In the genomic region with DNA sequence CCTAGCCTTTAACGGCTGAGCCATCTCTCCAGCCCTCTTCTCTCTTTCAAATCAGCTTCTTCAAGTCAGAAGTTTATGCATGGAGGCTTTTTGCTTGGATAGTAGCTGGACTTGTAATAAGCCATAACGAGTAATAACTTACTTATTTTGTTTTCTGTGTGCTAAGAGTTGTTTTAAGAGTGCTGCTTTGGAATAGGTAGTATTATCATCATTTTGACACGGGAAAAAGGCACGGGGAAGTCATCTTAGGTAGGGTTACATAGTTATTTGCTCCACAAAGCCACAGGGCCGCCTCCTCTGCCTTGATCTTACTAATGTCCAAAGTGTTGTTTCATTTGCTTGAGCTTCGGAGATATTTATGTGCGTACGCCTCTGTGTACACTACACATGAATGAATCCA, we compare ENCODE assay signal across 8 mouse cellular contexts. TPM values are rescaled to one million over a fixed set of nuclear protein-coding genes. Genes with fewer than 3 reads are reported as not detected.
DNase-seq lines count a peak whose midpoint lies in the region; ATAC-seq and TF ChIP-seq lines count a peak whose summit lies in the region.

No protein-coding gene starts in this region.

- 38% methylated on average over 8 of the region's 8 CpGs for WGBS in heart, postnatal 0 days
- 26% methylated on average over 8 of the region's 8 CpGs for whole genome bisulfite sequencing in bone marrow, adult 2 months
- 58% methylated on average over 8 of the region's 8 CpGs for WGBS in hindbrain, embryonic 15.5 days
- WGBS in midbrain, embryonic 14.5 days: 56% methylated on average over 8 of the region's 8 CpGs

- TF ChIP-seq EP300 in heart, postnatal 0 days (IDR thresholded peaks at IDR 0.05; ENCODE audit: low read depth): no peak

- no peaks in the 10 kb centered on the region for H3K27me3 ChIP-seq in heart, postnatal 0 days (ENCODE audit: control insufficient read depth, insufficient read depth, low read length)
- peaks cover 2% of the 10 kb centered on the region; the same call in 1 of the 2 replicates for H3K27me3 ChIP-seq in hindbrain, embryonic 15.5 days
- no peaks in the 10 kb centered on the region for H3K27me3 ChIP-seq in midbrain, embryonic 14.5 days (ENCODE audit: control insufficient read depth, insufficient read depth, low read length)

- H3K9me3 ChIP-seq in heart, postnatal 0 days (replicated peaks; ENCODE audit: control insufficient read depth, low read length): no peaks in the 10 kb centered on the region
- H3K9me3 ChIP-seq in hindbrain, embryonic 15.5 days: no peaks in the 10 kb centered on the region
- no peaks in the 10 kb centered on the region for H3K9me3 ChIP-seq in midbrain, embryonic 14.5 days (ENCODE audit: control insufficient read depth, low read length)

- DNase-seq in heart, postnatal 0 days (ENCODE audit: low spot score): no peak
- DNase-seq in heart, adult 9 months (ENCODE audit: low spot score in 2 of 2): no peak
- DNase-seq in midbrain, embryonic 14.5 days: peak; percentile 1
- no peak for DNase-seq in right cerebral cortex, adult 18-20 months
- DNase-seq in ovary, postnatal 10 days (ENCODE audit: low spot score): no peak
- no peak for DNase-seq in frontal cortex, adult 2 months (ENCODE audit: extremely low spot score in 1 of 2, low spot score in 1 of 2)

- no peak overlapping the region for H3K27ac ChIP-seq in heart, postnatal 0 days (ENCODE audit: low read depth)
- H3K27ac ChIP-seq in bone marrow, adult 2 months (ENCODE audit: control insufficient read depth, insufficient read depth, low read depth, low read length, poor library complexity): no peak overlapping the region
- no peak overlapping the region for H3K27ac ChIP-seq in hindbrain, embryonic 15.5 days (replicated peaks)
- no peak overlapping the region for H3K27ac ChIP-seq in midbrain, embryonic 14.5 days (replicated peaks; ENCODE audit: low read depth, low read length)

- peak overlapping the region; percentile 100 for H3K4me3 ChIP-seq in heart, postnatal 0 days (ENCODE audit: low read depth, low read length)
- H3K4me3 ChIP-seq in bone marrow, adult 2 months (replicated peaks; ENCODE audit: control insufficient read depth, low read depth, low read length): peak overlapping the region; percentile 40
- peak overlapping the region; percentile 98 for H3K4me3 ChIP-seq in hindbrain, embryonic 15.5 days
- H3K4me3 ChIP-seq in midbrain, embryonic 14.5 days (replicated peaks; ENCODE audit: low read depth, low read length): peak overlapping the region; percentile 94

- peak overlapping the region; percentile 71 for H3K4me2 ChIP-seq in heart, postnatal 0 days (ENCODE audit: low read depth, low read length)
- peak overlapping the region; percentile 65 for H3K4me2 ChIP-seq in hindbrain, embryonic 15.5 days
- H3K4me2 ChIP-seq in midbrain, embryonic 14.5 days (ENCODE audit: low read length): peak overlapping the region; percentile 74

- ATAC-seq in heart, postnatal 0 days (ENCODE audit: insufficient read depth, low read depth): no peak
- ATAC-seq in hindbrain, embryonic 15.5 days (ENCODE audit: low FRiP score, low read depth): no peak
- no peak for ATAC-seq in midbrain, embryonic 14.5 days (ENCODE audit: low FRiP score, low TSS enrichment)

- H3K9ac ChIP-seq in heart, postnatal 0 days (replicated peaks; ENCODE audit: low read depth, low read length): peak overlapping the region; percentile 98
- H3K9ac ChIP-seq in hindbrain, embryonic 15.5 days: peak overlapping the region; percentile 96
- H3K9ac ChIP-seq in midbrain, embryonic 14.5 days (replicated peaks; ENCODE audit: low read length): peak overlapping the region; percentile 93

- H3K36me3 ChIP-seq in heart, postnatal 0 days (replicated peaks; ENCODE audit: control insufficient read depth, insufficient read depth, low read length): no peaks in the 10 kb centered on the region
- H3K36me3 ChIP-seq in hindbrain, embryonic 15.5 days: no peaks in the 10 kb centered on the region
- H3K36me3 ChIP-seq in midbrain, embryonic 14.5 days (ENCODE audit: control insufficient read depth, insufficient read depth, low read length): no peaks in the 10 kb centered on the region

- TF ChIP-seq CTCF in heart, postnatal 0 days (IDR thresholded peaks at IDR 0.05; ENCODE audit: low read depth): no peak
- no peak for TF ChIP-seq CTCF in bone marrow, adult 2 months (IDR thresholded peaks at IDR 0.05; ENCODE audit: control insufficient read depth, insufficient read depth, low read length)

- no peak for TF ChIP-seq POLR2A in bone marrow, adult 2 months (IDR thresholded peaks at IDR 0.05; ENCODE audit: borderline replicate concordance, control insufficient read depth, low read depth, low read length)

- peaks cover 6% of the 10 kb centered on the region; the same call in 1 of the 2 replicates for H3K4me1 ChIP-seq in heart, postnatal 0 days (ENCODE audit: control insufficient read depth, insufficient read depth)
- no peaks in the 10 kb centered on the region for H3K4me1 ChIP-seq in bone marrow, adult 2 months (ENCODE audit: control insufficient read depth, insufficient read depth, low read length)
- peaks cover 20% of the 10 kb centered on the region for H3K4me1 ChIP-seq in hindbrain, embryonic 15.5 days (replicated peaks)
- H3K4me1 ChIP-seq in midbrain, embryonic 14.5 days (ENCODE audit: control insufficient read depth, insufficient read depth, low read length): peaks cover 15% of the 10 kb centered on the region

RNA-seq across cellular contexts. Expression of a gene that starts 1.1 kb away (rescaled TPM):
- total RNA-seq in heart, postnatal 0 days (2014; rRNA removed; ENCODE audit: low replicate concordance): 3.5 and 8.0 TPM in 2 replicates
- polyA plus RNA-seq in heart, postnatal 0 days (2015; fragmentation: Nextera tagmentation; extraction: Ambion mirVana): 12.6 and 13.3 TPM in 2 replicates
- polyA plus RNA-seq in bone marrow, adult 2 months (2011; ENCODE audit: insufficient read depth, insufficient read length, low replicate concordance, missing spikeins): 5.9 and 10.2 TPM in 2 replicates
- polyA plus RNA-seq in hindbrain, embryonic 15.5 days (2015; fragmentation: Nextera tagmentation; extraction: Ambion mirVana): 29.8 and 30.6 TPM in 2 replicates
- polyA plus RNA-seq in midbrain, embryonic 14.5 days (2014; fragmentation: Nextera tagmentation; extraction: Ambion mirVana): 33.3 and 39.0 TPM in 2 replicates
- 11.4 and 14.5 TPM in 2 replicates for polyA plus RNA-seq in frontal cortex, adult 2 months (2012; rRNA removed)

RNA-seq across cellular contexts. Expression of a gene that starts 12.3 kb away (rescaled TPM):
- total RNA-seq in heart, postnatal 0 days (2014; rRNA removed; ENCODE audit: low replicate concordance): 58.5 and 70.1 TPM in 2 replicates
- 104 and 110 TPM in 2 replicates for polyA plus RNA-seq in heart, postnatal 0 days (2015; fragmentation: Nextera tagmentation; extraction: Ambion mirVana)
- 9.7 and 14.6 TPM in 2 replicates for polyA plus RNA-seq in bone marrow, adult 2 months (2011; ENCODE audit: insufficient read depth, insufficient read length, low replicate concordance, missing spikeins)
- polyA plus RNA-seq in hindbrain, embryonic 15.5 days (2015; fragmentation: Nextera tagmentation; extraction: Ambion mirVana): 198 and 201 TPM in 2 replicates
- 147 and 187 TPM in 2 replicates for polyA plus RNA-seq in midbrain, embryonic 14.5 days (2014; fragmentation: Nextera tagmentation; extraction: Ambion mirVana)
- 202 and 210 TPM in 2 replicates for polyA plus RNA-seq in frontal cortex, adult 2 months (2012; rRNA removed)

Comparison
In these comparisons a context has a peak if more than half of its experiments do, and no peak if none do; other contexts are left out.
1. H3K4me3 ChIP-seq: peak in every context shown above with its lines; median percentile 100 in heart, postnatal 0 days; 98 in hindbrain, embryonic 15.5 days; 94 in midbrain, embryonic 14.5 days; 40 in bone marrow, adult 2 months.